Mouse (Mus musculus) cerebellum, adult 11-12 months (tissue): Measurements from ENCODE around the gene Cdc42ep4.

Experiments used
- DNase-seq: peaks from one replicate; pipeline ENCODE4 v3.0.0; 2022

Cdc42ep4 gene

DNA sequence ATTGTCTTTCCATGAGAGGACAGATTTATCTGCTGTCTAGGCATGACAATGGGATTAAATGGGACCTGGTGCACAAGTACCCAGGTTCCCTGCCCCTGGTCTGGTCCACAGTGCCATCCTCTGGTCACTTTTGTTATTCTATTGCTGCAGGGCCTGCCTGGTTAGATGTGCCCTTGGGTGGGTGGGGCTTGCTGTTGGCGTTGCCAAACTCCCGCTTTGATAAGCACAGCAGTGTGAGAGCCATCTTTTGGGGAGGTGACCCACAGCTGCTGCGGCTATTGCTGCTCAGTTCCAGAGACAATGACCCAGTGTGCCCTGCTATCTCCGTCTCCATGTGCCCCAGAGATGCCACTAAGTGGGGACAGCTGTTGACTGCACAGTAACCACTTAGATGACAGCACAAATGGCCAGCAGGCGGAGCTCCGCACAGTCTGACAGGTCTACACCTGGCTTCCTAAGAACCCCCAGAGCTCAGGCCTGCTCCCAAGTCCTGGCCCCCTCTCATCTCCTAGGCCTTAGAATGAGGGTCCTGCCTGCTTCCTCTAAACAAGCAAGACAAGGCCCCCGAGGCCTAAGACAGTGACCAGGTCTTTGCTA is 36.5 kb downstream of the Cdc42ep4 start:
- DNase-seq: no peak

DNA sequence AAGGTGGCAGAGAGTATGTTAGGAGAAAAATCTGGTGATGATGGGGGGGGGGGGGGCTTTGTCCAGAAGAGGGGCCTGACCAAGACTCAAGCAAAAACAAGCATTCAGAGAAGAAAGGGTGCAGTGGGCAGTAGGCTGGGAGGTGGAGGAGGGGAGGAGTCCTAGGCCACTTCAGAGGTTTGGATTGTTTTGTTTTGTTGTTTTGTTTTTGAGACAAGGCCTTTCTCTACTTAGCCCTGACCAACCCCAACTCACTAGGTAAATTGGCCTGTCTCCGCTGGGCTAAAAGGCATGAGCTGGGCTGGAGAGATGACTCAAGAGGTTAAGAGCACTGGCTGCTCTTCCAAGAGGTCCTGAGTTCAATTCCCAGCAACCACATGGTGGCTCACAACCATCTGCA is 40.6 kb downstream of the Cdc42ep4 start:
- no peak for DNase-seq

GRCm38 (mm10) chr11:113710257-113710777 is 41.4 kb downstream of the Cdc42ep4 start:
- DNase-seq: no peak

GRCm38 (mm10) chr11:113709731-113710256 is 41.9 kb downstream of the Cdc42ep4 start, which contains the start of gene Cpsf4l:
Gene Cpsf4l (minus strand): TSS chr11:113710017.
- no peak for DNase-seq

- no peak for DNase-seq
Observed at GRCm38 (mm10) chr11:113709272-113709671, 42.4 kb downstream of the Cdc42ep4 start.

DNA sequence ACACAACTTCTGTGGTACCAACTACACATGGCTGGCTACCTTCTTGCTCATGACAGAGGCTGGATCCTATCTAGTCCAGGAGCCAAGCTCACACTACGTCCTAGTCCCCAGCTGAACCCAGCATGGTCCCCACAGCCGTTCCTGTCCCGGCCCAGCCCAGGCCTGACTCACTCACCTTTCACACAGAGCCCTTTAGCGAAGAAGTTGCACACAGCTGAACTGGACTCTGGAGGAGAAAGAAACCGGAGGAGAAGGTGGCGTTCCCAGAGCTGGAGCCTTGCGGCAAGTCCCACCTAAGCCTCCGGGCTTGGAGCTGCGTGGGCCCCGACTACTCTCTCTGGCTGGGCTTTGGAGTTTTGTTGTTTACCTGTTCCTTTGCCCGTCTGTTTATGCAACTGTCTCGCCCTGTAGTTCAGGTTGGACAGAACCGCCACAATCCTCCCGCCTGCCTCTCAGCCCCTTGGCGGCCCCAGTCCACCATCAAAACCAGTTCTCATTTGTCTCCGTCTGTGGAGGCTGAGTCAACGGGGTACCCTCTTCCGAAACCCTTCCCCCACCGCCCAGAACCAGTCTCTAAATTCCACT is 43.0 kb downstream of the Cdc42ep4 start:
- no peak for DNase-seq

- DNase-seq: no peak
Observed at GRCm38 (mm10) chr11:113705966-113706652, 45.6 kb downstream of the Cdc42ep4 start.

DNA sequence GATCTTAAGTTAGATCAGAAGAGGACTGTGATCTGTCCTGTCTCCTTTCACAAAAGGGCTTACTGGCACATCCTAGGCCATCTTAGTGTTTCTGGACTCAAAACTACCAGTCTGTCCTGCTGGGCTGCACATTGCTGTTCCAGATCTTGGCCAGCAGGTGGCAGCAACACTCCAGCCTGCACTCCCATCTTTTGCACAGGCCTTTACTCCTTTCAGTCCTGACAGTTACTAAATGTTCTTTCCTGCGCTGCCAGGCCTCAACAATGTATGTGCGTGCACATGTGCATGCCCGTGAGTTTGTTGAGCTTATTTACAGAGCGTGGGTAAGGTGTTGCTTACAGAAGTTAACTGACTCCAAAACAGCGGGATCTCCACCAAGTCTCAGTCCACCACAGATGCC is 47.9 kb downstream of the Cdc42ep4 start:
- DNase-seq: peak; percentile 65

GRCm38 (mm10) chr11:113699643-113700042 is 52.0 kb downstream of the Cdc42ep4 start:
- no peak for DNase-seq

- no peak for DNase-seq
Observed at GRCm38 (mm10) chr11:113698013-113698545, 53.6 kb downstream of the Cdc42ep4 start.

- no peak for DNase-seq
Observed at GRCm38 (mm10) chr11:113697571-113697970, 54.1 kb downstream of the Cdc42ep4 start.

- DNase-seq: no peak
Observed at GRCm38 (mm10) chr11:113691851-113692250, 59.8 kb downstream of the Cdc42ep4 start.

- no peak for DNase-seq
Observed at GRCm38 (mm10) chr11:113691318-113691717, 60.4 kb downstream of the Cdc42ep4 start.

DNA sequence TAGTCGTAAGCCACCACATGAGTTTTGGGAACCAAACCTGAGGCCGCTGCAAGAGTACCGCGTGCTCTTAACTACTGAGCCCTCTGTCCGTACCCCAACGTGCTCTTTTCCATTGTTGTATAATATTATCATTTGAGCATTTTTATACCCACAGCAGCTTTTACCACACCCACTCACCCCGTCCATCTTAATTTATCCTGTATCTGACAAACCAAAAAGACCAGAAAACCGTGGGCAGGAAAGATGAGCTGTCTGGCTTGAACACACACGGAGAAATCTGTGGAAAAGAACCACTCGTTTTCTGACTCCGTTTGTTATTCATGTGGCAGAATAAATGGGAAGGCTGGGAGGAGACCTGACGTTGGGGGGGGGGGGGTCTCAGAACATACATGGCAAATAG is 61.2 kb downstream of the Cdc42ep4 start:
- no peak for DNase-seq

DNA sequence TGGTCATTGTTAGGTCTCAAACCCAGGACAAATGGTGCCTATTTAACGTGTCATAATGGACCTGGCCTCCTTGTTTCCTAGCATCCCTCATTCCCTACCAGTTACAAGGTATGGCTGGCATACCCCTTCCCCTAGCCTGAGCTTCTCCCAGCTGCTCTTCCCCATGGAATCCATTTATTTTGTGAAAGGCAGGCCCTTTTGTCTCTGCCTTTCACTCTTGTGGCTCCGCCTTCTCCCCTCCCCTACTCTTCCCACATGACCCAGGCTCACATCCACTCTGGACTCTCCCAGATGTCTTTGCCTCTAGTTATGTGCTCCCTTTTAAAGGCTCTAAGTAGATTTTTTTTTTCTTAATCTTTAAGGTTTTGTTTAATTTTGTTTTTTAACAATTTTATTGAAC is 64.7 kb downstream of the Cdc42ep4 start:
- DNase-seq: no peak

- DNase-seq: peak; percentile 47
Observed at GRCm38 (mm10) chr11:113684707-113685426, 66.8 kb downstream of the Cdc42ep4 start.

DNA sequence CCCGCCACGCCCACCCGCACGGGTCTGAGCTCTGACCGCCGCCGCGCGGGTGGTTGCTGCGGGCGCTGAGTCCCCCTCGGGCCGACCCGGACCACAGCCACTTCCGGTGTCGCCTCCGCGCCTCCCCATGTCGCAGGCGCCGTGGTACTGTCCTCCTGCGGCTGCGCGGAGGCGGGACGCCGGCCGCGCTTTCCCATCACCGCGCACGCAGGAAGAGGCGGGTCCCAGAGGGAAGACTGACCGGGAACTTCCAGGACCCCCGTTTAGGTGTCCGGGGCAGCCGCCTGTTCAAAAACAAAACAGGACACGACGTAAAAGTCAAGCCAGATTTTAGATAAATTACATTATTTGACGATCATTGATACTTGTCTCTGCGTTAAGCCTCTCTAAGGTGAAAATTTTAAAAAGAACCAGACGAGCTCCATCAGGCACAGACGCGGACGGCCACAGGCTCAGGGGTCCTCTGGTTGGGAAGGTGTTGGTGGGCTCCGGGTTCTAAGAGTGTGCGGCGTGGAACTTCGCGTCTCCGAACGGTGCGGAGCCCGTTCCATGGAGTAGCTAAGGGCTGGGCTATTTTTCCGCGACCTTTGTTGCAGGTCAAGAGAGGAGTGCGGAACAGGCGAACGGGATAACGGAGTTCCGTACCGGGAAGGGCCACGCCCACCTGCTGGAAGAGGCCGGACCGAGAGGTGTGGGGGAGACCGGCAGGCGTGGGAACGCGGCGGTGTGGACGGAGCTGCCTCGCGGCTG is 67.5 kb downstream of the Cdc42ep4 start, which contains the start of the genes Fam104a and D11Wsu47e:
Fam104a (minus strand) TSS at position 199 of the 750 bp plus-strand sequence.
D11Wsu47e (plus strand) TSS at position 456 of the 750 bp plus-strand sequence.
- DNase-seq: peak; percentile 96

- no peak for DNase-seq
Observed at GRCm38 (mm10) chr11:113683627-113683956, 68.1 kb downstream of the Cdc42ep4 start.

DNA sequence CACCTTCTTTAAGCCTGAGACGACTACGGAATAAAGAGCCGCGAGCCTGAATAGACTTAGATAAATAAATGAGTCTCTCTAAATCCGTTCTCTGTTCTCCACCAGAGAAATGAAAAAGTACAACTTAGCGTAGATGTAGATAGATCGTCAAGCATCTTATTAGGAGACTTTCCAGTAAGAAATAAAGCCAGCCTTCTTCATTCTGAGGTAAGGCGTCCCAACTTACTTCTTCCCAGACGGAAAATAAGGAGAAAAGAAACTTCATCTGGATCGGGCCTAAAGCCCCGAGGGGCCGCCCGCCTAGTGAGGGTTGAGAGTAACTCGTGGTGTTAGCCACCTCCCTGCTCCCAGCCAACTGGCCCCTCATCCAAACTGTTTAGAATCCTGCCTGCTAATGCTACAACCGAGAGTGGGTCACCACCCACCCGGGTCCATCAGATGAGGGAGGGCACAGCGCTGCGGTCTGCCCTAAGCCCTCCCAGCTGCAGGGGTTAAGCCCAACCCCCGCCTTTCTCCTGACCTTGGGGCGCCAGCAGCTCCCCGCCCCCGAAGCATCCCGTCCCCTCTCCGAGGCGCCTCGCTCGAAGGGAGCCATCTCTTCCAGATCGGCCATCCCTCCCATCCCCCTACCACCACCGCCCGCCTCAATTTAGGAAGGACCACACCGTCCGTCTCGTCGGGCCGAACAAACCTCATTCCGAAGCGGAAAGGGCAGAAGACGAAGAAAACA is 68.6 kb downstream of the Cdc42ep4 start:
- DNase-seq: peak; percentile 66

DNA sequence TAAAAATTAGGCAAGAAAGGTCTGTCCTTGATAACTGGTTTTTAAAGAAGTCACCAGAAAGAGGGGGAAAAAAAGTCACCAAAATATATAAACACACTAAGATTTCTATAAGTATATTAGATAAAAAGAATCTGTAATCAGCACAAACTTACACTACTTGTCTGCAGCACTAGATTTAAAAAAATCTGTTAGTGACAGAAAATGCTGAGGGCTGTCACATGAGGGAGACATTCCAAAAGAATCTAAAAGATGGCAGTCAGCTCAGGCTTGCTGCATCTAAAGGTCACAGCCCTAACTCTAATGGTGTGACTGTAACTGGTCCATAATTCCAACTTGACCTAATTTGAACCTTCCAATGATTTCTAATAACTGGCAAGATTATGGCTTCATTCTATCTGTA is 69.7 kb downstream of the Cdc42ep4 start:
- DNase-seq: no peak

DNA sequence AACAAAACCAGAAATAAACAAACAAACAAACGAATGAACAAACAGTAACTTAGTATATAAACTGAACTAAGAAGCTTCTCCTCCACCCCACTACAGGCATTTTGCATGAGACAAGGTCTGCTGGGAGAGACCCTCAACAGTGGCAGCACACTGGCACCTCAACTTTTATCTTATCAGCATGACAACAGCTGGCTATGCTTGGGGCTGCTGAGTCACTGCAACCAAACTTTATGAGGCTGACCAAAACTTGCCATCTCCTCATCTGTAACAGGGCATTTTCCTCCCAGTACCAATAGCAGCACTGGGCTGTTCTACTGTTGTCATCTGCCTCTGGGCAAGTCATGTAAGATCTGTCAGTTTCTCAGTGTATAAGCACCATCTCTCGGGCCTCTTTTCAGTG is 70.7 kb downstream of the Cdc42ep4 start:
- no peak for DNase-seq
